Mouse (Mus musculus) G1E (cell line): ENCODE measurements around the gene Adamtsl4.

ENCODE experiments used
- CTCF ChIP-seq: IDR thresholded peaks from 2 replicates; pipeline ENCODE4 v1.5.1; 2012; ENCODE audit warnings: low read depth, low read length, inconsistent platforms, mixed read lengths
- GATA1 ChIP-seq: IDR thresholded peaks from 2 replicates; pipeline ENCODE4 v1.6.1; 2012; ENCODE audit warnings: borderline replicate concordance, low read length, inconsistent platforms, mixed read lengths
- GATA2 ChIP-seq: IDR thresholded peaks from 2 replicates; pipeline ENCODE4 v1.6.1; 2012; ENCODE audit warnings: low read depth, low read length, inconsistent platforms, borderline replicate concordance
- POLR2AphosphoS5 ChIP-seq: IDR thresholded peaks from 2 replicates; pipeline ENCODE4 v1.6.1; 2012; ENCODE audit warnings: low read depth, low read length, inconsistent platforms; ENCODE audit not compliant: insufficient replicate concordance
- TAL1 ChIP-seq: conservative IDR thresholded peaks from 2 replicates; pipeline ENCODE4 v1.6.1; 2012; ENCODE audit warnings: low read depth, low read length, inconsistent platforms, mixed read lengths

GRCm38 (mm10) chr3:95701877-95702540 is 14.3 kb upstream of the Adamtsl4 start:
- TF ChIP-seq CTCF, result no peak
- no peak for TF ChIP-seq GATA2
- TF ChIP-seq GATA1, result no peak
- no peak for TF ChIP-seq TAL1
- no peak for TF ChIP-seq POLR2AphosphoS5
